Mouse (Mus musculus) MEL-GATA-1-ER (cell line): Measurements from ENCODE around the gene Pla2g4a.
A peak's percentile ranks its signal among the peaks of the same experiment; 100 is the strongest.

Experiments used
- DNase-seq: peaks from one replicate; pipeline ENCODE4 v3.0.0-alpha.2; 2012; ENCODE audit warnings: low read depth; ENCODE audit errors: extremely low read depth

Pla2g4a gene

DNA sequence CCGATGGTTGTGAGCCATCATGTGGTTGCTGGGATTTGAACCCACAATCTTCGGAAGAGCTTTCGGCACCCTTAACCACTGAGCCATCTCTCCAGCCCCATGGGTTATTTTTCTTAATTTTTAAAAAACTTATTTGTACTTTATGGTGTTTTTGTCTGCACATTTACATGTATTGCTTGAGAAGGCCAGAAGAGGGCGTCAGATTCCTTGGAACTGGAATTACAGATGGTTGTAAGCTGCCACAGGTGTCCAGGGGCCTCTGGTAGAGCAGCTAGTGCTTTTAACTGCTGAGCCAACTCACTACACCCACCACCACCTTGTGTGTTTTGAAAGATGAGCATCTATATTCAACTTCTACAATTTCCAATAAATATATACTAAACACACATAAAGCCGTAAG is 102.4 kb downstream of the Pla2g4a start:
- DNase-seq, result peak; percentile 28

DNA sequence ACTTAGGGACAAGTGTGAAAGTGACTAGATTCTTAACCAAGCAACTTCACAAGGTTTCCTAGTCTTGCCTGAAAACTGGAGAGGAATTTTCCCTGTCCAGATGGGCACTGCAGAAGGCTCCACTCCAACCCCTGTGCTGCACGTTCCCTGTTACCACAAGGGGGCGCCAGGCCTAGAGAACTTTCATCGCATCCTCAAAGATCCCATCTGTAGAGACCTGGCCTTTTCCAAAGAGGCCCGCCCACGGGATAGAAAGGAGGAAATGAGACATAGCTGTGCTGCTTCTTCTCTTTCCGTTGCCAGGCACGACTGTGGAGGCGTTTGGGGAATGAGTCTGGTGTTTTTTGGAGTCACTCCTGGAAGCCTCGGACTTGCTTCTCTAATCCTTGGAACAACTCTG is 104.4 kb downstream of the Pla2g4a start:
- peak; percentile 21 for DNase-seq

GRCm38 (mm10) chr1:149855581-149855980 is 105.5 kb downstream of the Pla2g4a start:
- no peak for DNase-seq

DNA sequence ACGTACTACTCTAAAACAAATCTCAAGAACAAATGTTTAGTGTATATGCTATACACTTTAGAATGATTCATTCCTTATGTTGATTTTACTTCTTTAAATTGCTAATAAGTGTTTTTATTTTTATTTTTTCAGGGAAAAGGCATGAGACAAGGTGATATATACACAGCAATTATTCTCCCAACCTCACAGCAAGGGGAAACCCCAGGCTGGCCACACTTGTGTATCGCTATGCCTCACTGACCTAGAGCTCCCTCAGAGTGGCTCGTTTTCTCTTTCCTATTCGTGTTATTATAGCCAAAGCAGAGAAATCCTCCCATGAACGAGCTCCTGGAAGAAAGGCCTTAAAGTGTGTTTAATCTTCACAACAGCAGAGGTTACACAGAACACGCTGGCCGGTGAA is 106.2 kb downstream of the Pla2g4a start:
- no peak for DNase-seq

DNA sequence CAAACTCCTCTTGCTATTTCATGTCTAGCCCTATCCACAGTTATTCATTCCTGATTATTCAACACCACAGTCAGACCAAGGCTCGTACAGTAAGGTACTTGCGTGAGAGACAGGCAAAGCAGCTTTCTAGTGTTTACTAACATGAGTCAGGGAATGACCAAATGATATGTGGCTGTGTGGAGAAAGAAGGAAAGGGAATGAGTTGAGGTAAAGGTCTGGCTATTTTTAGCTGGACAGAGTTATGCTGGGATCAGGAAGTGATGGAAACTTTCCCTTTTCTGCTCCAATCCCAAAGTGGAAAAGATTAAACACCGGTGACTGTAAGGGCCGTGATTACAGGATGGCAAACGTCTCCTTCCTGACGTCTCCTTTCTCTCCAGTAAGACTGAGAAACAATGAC is 114.4 kb downstream of the Pla2g4a start:
- no peak for DNase-seq

- DNase-seq, result no peak
These were observed 119.2 kb downstream of the Pla2g4a start for GRCm38 (mm10) chr1:149841845-149842244.

DNA sequence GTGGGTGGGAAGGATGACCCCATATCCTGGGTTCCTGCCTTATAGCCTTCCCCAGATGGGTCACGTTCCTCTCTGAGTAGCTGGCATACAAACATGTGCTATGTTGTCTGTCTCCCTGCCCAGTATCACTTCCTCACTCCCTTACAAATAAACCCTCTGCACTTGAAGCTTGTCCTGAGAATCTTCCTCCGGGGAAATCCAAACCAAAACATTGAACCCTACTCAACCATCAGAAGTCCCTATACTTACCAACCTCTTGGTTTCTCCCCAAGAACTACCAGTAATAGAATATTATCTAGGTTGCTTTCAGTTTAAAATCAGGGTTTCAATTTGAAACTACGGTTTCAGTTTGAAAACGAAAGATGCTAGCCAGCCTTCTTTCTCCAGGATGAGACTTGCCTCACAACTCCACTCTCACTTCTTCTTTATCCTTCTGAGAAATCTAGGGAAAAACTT is 120.1 kb downstream of the Pla2g4a start:
- no peak for DNase-seq

DNA sequence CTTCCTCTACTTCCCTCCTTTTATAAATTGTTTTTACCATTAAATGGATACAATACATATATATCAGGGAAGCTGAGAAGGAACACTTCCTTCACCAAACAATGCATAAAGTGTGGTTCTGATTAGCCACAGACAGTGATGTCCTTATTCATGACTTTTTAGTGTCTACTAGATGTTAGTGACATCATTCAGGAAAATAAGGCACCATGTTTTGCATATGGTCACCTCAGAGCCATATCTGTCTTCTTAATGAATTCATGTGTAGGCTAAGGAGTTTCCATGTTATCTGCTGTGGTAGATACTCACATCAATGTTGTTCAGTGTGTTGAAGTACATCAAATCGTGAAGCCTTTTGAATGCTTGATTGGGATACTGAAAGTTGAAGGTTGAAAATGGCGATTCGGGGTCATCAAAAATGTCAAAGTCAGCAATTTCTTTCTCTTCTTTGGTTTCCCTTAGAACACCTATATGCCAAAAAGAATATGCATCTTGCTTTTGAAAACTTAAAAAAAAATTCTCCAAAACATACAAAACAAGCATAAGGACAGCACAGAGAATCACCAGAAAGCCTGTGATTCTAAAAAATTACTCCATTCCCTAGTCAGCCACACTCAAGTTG is 120.7 kb downstream of the Pla2g4a start:
- DNase-seq, result no peak

DNA sequence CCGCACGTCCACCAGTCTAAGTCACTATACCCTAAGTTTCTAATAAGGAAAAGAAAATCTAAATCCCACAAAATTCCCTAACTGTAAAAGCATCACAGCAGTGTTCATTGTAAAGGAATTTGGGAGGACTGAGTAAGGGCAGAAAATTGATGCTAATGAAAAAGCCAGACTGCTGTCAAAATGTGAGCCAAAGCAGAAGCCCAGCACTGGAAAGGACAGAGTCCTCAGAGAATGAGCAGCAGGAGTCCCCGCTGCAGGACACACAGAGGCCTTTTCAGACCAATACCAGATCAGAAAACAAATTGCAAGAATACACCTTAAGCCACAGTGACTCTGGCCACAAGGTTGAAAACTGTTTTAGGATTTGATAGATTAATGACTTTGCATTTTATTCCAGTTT is 124.6 kb downstream of the Pla2g4a start:
- no peak for DNase-seq

DNA sequence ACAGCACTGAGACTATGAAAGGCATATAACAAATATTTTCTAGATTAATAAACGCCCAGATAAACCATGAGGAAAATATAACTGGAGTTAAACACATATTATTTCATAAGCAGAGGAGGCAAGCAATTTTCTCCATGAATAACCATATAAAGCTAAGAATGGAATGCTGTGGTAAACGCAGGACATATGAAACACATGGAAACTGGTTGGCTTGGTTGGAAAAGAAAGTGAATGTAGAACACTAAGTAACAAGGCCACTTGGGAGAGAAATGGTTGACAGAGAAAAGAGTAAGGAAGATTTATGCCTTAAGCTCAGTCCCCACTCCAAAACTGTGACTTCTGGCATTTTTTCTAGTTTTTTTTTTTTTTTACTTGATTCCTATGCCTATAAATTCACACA is 127.2 kb downstream of the Pla2g4a start:
- no peak for DNase-seq

DNA sequence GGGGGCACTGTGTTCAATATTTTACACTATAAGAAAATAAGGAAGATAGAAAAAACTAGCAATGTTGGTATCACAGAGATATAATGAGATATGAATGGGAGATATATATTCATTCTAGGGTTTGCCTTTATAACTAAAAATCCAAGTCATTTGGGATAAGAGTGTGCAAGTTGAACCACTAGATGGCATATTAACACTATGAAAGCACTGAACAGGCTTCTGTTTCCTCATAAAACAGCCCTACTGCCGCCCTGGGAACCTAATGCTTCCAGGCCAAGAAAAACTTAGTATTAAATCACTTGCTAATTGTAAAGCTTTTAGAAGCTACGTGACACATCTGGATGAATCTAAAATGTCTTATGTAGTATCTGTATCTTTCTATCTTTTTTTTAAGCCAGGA is 128.1 kb downstream of the Pla2g4a start:
- no peak for DNase-seq

DNA sequence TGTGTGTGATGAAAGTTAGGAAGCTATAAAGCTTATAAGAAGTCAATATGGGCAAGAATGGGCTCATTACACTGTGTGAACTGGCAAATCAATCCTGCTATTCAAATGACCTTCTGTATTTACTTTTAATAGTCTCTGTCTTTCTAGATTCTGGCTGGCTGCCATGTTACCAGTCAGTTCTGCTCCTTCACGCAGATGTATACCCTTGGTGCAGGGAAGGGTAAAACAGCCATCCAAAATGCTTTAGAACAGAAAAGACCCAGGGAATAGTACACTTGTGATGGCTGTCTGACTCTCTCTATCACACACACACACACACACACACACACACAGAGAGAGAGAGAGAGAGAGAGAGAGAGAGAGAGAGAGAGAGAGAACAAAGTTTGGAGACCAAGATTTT is 128.6 kb downstream of the Pla2g4a start:
- DNase-seq, result no peak

DNA sequence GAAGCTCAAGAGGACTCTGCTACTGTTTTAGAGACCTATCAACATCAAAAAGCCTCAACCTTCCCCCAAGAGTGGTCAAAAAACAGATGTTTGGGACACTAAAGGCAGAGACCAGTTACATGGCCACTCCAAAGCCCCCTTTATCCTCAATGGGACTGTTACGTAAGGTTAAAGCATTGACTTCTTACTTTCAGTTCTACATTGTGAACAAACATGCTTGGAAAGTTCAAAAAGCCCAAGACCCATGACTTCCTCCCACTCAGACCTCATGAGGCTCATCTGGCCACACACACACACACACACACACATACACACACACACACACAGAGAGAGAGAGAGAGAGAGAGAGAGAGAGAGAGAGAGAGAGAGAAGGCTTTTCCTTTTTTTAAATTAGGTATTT is 130.0 kb downstream of the Pla2g4a start:
- no peak for DNase-seq

- DNase-seq, result no peak
These were observed 147.3 kb downstream of the Pla2g4a start for GRCm38 (mm10) chr1:149813616-149814345.

GRCm38 (mm10) chr1:149809527-149809926 is 151.6 kb downstream of the Pla2g4a start:
- DNase-seq, result no peak
